Mouse (Mus musculus): Measurements from ENCODE around the gene 1600012H06Rik. TPM values are rescaled to one million over a fixed set of nuclear protein-coding genes. Genes with fewer than 3 reads are reported as not detected.

1600012H06Rik gene
- polyA plus RNA-seq, 1 experiment from 2014 or later = 43.5 TPM

DNA sequence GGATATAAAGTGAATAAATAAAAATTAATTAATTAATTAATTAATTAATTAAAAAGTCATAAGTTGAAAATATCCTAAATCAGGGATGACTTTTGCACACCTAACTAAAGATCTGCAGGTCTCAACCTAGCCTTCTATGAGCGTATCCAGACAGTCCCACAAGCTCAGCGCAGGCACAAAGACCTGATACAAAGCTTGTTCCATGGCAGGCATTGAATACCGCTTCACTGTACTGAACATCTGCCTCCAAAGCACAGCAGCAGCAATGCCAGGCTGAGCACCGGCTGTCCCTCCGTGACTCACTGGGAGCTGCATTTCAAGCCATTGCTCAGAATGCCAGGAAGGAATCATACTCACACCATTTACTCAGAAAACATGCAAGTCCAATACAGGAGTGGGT lies 32.2 kb upstream of the 1600012H06Rik start:
- ATAC-seq (ENCODE audit: low read depth) = no peak
- no peaks in the 10 kb centered on the region for H3K9me3 ChIP-seq (ENCODE audit: control insufficient read depth, low read length)
- no peak overlapping the region for H3K4me3 ChIP-seq (ENCODE audit: low read length)
- no peaks in the 10 kb centered on the region for H3K4me1 ChIP-seq (replicated peaks; ENCODE audit: control insufficient read depth, insufficient read depth, low read length)
- H3K27ac ChIP-seq (ENCODE audit: low read length) = no peak overlapping the region
- WGBS = 91% methylated on average over 5 of the region's 5 CpGs
- H3K4me2 ChIP-seq (ENCODE audit: low read depth, low read length) = no peak overlapping the region
- no peaks in the 10 kb centered on the region for H3K36me3 ChIP-seq (ENCODE audit: control insufficient read depth, insufficient read depth, low read length)
- H3K27me3 ChIP-seq (ENCODE audit: control insufficient read depth, insufficient read depth, low read depth, low read length) = no peaks in the 10 kb centered on the region; the same call in 1 of the 2 replicates
- no peak overlapping the region for H3K9ac ChIP-seq (ENCODE audit: low read length)

DNA sequence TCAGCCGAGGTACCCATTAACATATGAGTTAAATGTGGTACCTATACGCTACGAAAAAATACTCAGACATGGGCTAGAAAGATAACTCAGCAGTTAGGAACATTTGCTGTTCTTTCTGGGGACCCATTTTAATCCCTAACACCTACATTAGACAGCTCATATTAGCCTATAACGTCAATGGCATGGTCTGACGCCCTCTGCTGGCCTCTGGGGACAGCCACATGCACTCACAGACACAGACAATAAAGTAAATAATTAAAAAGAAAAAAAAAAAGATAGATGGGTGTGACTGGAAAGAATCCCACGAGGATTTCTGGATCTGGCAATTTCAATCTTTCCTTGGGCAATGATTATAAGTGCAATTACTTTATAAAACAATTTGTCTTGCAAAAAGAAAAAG lies 30.6 kb upstream of the 1600012H06Rik start:
- ATAC-seq (ENCODE audit: low read depth) = no peak
- H3K27ac ChIP-seq (ENCODE audit: low read length) = no peak overlapping the region
- H3K27me3 ChIP-seq (ENCODE audit: control insufficient read depth, insufficient read depth, low read depth, low read length) = no peaks in the 10 kb centered on the region
- no peak overlapping the region for H3K4me3 ChIP-seq (ENCODE audit: low read length)
- H3K36me3 ChIP-seq (ENCODE audit: control insufficient read depth, insufficient read depth, low read length) = no peaks in the 10 kb centered on the region
- H3K9me3 ChIP-seq (ENCODE audit: control insufficient read depth, low read length) = no peaks in the 10 kb centered on the region
- WGBS = 46% methylated on average over 6 of the region's 6 CpGs
- no peaks in the 10 kb centered on the region for H3K4me1 ChIP-seq (replicated peaks; ENCODE audit: control insufficient read depth, insufficient read depth, low read length)
- H3K4me2 ChIP-seq (ENCODE audit: low read depth, low read length) = no peak overlapping the region
- H3K9ac ChIP-seq (ENCODE audit: low read length) = no peak overlapping the region

DNA sequence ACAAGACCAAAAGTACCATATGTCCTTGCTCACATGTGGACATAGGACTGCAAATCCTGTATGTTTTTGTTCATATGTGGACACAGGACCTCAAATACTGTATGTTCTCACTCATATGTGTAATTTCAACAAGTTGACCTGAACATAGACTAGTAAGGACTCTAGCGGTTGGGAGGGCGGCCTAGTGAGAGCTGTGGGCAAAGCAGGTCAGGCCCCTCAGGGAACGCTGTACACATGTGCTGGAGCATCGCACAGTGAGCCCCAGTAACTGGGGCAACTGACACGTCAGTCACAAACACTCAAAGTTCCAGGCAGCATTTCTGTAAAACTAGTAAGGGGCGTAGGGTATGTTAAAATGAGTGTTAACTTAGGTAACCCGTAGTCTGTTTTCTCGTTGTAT lies 30.0 kb upstream of the 1600012H06Rik start:
- Histone ChIP-seq H3K27me3 (ENCODE audit: control insufficient read depth, insufficient read depth, low read depth, low read length) (no peaks in the 10 kb centered on the region), H3K9ac (ENCODE audit: low read length) (no peak overlapping the region), H3K9me3 (ENCODE audit: control insufficient read depth, low read length) (no peaks in the 10 kb centered on the region), H3K4me1 (replicated peaks; ENCODE audit: control insufficient read depth, insufficient read depth, low read length) (no peaks in the 10 kb centered on the region), H3K27ac (ENCODE audit: low read length) (no peak overlapping the region), H3K4me3 (ENCODE audit: low read length) (no peak overlapping the region), H3K4me2 (ENCODE audit: low read depth, low read length) (no peak overlapping the region), H3K36me3 (ENCODE audit: control insufficient read depth, insufficient read depth, low read length) (no peaks in the 10 kb centered on the region)
- ATAC-seq (ENCODE audit: low read depth) = no peak
- WGBS = 83% methylated on average over 8 of the region's 8 CpGs

DNA sequence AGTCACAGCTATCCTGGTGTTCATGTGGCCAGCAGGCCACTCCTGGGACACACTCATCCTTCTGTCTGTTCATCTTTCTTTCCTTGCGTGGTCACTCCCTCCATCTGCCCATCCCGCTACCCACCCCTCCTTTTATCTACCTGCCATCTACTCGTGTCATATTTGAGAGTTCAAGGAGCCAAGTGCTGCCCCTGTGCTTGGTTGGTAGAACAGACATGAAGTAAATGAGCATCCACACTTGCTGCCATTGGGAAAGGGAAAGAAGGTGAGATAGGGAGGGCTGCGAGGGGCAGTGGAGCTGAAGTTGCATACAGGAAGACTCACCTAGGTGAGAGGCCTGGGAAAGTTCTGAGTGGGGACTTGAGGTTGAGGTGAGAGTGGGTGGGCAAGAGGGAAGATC lies 28.6 kb upstream of the 1600012H06Rik start:
- no peak for ATAC-seq (ENCODE audit: low read depth)
- no peaks in the 10 kb centered on the region for H3K36me3 ChIP-seq (ENCODE audit: control insufficient read depth, insufficient read depth, low read length)
- no peak overlapping the region for H3K9ac ChIP-seq (ENCODE audit: low read length)
- no peaks in the 10 kb centered on the region for H3K27me3 ChIP-seq (ENCODE audit: control insufficient read depth, insufficient read depth, low read depth, low read length)
- H3K9me3 ChIP-seq (ENCODE audit: control insufficient read depth, low read length) = no peaks in the 10 kb centered on the region
- H3K27ac ChIP-seq (ENCODE audit: low read length) = no peak overlapping the region
- H3K4me3 ChIP-seq (ENCODE audit: low read length) = no peak overlapping the region
- H3K4me2 ChIP-seq (ENCODE audit: low read depth, low read length) = no peak overlapping the region
- 78% methylated on average over 4 of the region's 4 CpGs for WGBS
- no peaks in the 10 kb centered on the region for H3K4me1 ChIP-seq (replicated peaks; ENCODE audit: control insufficient read depth, insufficient read depth, low read length)

DNA sequence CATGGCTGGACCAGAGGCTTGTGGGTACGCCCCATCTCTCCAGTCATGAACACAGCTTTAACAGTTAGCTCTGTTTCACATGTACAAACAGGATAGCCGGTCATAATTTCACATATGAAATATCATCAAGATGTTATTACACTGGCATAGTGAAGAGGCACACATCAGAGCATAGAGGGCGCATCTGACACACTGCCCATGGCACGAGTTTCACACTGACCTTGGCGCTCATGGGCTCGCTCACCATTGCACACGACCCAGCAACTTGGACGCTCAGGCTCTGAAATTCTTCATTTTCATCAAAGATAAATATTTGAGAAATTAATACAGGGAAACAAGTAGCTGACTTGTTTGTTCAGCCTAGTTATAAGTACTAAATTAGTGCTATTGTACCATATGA lies 25.1 kb upstream of the 1600012H06Rik start:
- no peaks in the 10 kb centered on the region for H3K27me3 ChIP-seq (ENCODE audit: control insufficient read depth, insufficient read depth, low read depth, low read length)
- no peak for ATAC-seq (ENCODE audit: low read depth)
- no peaks in the 10 kb centered on the region for H3K9me3 ChIP-seq (ENCODE audit: control insufficient read depth, low read length)
- H3K36me3 ChIP-seq (ENCODE audit: control insufficient read depth, insufficient read depth, low read length) = no peaks in the 10 kb centered on the region
- no peak overlapping the region for H3K4me2 ChIP-seq (ENCODE audit: low read depth, low read length)
- no peak overlapping the region for H3K9ac ChIP-seq (ENCODE audit: low read length)
- H3K4me3 ChIP-seq (ENCODE audit: low read length) = no peak overlapping the region
- H3K27ac ChIP-seq (ENCODE audit: low read length) = no peak overlapping the region
- no peaks in the 10 kb centered on the region for H3K4me1 ChIP-seq (replicated peaks; ENCODE audit: control insufficient read depth, insufficient read depth, low read length)
- WGBS = 73% methylated on average over 8 of the region's 8 CpGs

DNA sequence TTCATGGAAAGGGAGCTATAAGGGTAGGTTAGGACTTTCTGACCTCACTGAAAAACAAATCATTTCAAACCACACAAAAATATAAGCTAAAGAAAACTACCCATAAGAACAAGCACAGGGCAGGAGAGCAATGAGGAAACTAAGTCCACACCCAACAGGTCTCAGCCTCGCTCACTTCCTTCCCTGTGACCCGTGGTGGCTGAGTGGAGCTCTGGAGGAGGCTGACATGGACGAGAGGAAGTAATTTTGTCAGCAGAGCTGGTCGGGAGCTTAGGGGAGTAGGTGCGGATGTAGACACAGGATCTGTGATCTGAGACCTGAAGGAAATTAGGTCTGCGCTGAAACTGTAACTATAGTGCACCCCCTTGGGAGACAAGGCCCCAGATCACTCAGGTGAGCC lies 21.4 kb upstream of the 1600012H06Rik start:
- Histone ChIP-seq H3K4me1 (replicated peaks; ENCODE audit: control insufficient read depth, insufficient read depth, low read length) (no peaks in the 10 kb centered on the region), H3K9ac (ENCODE audit: low read length) (no peak overlapping the region), H3K27ac (ENCODE audit: low read length) (no peak overlapping the region), H3K27me3 (ENCODE audit: control insufficient read depth, insufficient read depth, low read depth, low read length) (no peaks in the 10 kb centered on the region), H3K9me3 (ENCODE audit: control insufficient read depth, low read length) (no peaks in the 10 kb centered on the region), H3K36me3 (ENCODE audit: control insufficient read depth, insufficient read depth, low read length) (no peaks in the 10 kb centered on the region), H3K4me2 (ENCODE audit: low read depth, low read length) (no peak overlapping the region), H3K4me3 (ENCODE audit: low read length) (no peak overlapping the region)
- WGBS = 44% methylated on average over 6 of the region's 6 CpGs
- ATAC-seq (ENCODE audit: low read depth) = no peak

DNA sequence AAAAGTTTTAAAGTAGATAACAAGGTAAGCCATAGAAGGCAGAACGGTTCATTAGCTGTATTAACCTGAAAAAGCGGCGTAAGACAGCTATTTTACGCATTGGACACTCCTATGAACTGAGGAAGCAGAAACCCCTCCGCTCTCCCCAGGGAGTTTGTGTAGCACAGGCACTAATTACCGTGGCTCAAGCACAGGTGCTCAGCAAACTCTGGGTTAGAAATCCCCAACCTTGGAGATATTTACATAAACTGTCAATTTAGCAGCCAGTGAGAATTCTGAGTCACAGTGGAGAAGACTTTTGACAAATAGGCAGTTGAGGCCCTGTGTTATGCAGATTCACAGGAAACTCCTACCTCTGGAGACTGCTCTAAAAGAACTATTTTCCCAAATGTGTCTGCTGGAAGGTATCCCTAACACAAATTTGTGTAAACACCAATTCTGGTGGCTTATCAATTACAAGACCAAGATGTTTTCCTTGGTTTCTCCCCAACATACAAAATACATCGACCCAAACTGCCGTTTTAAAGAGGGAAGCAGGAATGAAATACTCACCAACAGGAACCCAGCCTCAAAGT lies 15.3 kb upstream of the 1600012H06Rik start:
- Histone ChIP-seq H3K27ac (ENCODE audit: low read length) (no peak overlapping the region), H3K4me2 (ENCODE audit: low read depth, low read length) (no peak overlapping the region), H3K27me3 (ENCODE audit: control insufficient read depth, insufficient read depth, low read depth, low read length) (no peaks in the 10 kb centered on the region), H3K9ac (ENCODE audit: low read length) (no peak overlapping the region), H3K4me3 (ENCODE audit: low read length) (no peak overlapping the region), H3K4me1 (replicated peaks; ENCODE audit: control insufficient read depth, insufficient read depth, low read length) (no peaks in the 10 kb centered on the region), H3K36me3 (ENCODE audit: control insufficient read depth, insufficient read depth, low read length) (no peaks in the 10 kb centered on the region), H3K9me3 (ENCODE audit: control insufficient read depth, low read length) (no peaks in the 10 kb centered on the region)
- 72% methylated on average over 8 of the region's 8 CpGs for WGBS
- ATAC-seq (ENCODE audit: low read depth) = no peak

DNA sequence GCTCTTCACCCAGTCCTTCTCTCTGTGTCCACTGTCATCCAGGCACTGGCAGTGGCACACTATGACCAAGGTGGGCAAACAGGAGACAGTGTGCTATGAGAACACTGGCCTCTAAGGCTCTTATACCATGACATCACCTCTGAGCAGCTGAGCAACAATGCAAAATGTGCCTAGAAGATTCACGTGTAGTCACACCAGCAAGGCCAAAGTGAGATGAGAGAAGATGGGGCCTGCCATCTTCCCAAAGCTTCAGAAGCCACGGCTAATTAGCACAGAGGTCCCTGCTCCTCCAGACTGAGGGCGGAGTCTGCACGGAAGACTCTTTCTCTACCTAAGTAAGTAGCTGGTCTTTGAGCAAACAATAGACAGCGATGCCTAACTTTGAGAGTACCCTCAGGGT lies 14.4 kb upstream of the 1600012H06Rik start:
- WGBS = 61% methylated on average over 5 of the region's 5 CpGs
- Histone ChIP-seq H3K9me3 (ENCODE audit: control insufficient read depth, low read length) (no peaks in the 10 kb centered on the region), H3K27ac (ENCODE audit: low read length) (no peak overlapping the region), H3K36me3 (ENCODE audit: control insufficient read depth, insufficient read depth, low read length) (no peaks in the 10 kb centered on the region), H3K4me3 (ENCODE audit: low read length) (no peak overlapping the region), H3K9ac (ENCODE audit: low read length) (no peak overlapping the region), H3K27me3 (ENCODE audit: control insufficient read depth, insufficient read depth, low read depth, low read length) (no peaks in the 10 kb centered on the region), H3K4me1 (replicated peaks; ENCODE audit: control insufficient read depth, insufficient read depth, low read length) (no peaks in the 10 kb centered on the region), H3K4me2 (ENCODE audit: low read depth, low read length) (no peak overlapping the region)
- ATAC-seq (ENCODE audit: low read depth) = no peak

DNA sequence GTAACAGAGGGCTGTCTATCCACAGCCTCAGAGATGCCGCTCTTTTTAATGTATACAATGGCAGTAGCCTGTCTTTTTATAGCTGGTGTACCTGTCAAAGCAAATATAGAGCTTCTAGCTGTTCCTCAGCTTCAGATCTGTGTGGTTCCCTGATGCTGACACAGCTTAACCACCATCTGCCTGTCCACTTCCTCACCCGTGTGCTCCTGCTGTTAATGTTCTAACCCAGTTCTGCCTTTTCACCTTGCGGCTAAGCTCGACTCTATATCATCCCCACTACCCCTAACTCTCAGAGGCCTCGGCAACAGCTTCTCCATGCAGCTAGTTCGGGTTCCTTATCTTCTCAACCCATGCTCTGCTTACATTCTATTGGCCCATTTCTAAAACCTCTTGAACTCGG lies 12.3 kb upstream of the 1600012H06Rik start:
- no peak overlapping the region for H3K4me2 ChIP-seq (ENCODE audit: low read depth, low read length)
- H3K9me3 ChIP-seq (ENCODE audit: control insufficient read depth, low read length) = no peaks in the 10 kb centered on the region
- H3K27ac ChIP-seq (ENCODE audit: low read length) = no peak overlapping the region
- no peaks in the 10 kb centered on the region for H3K27me3 ChIP-seq (ENCODE audit: control insufficient read depth, insufficient read depth, low read depth, low read length)
- H3K9ac ChIP-seq (ENCODE audit: low read length) = no peak overlapping the region
- no peaks in the 10 kb centered on the region for H3K36me3 ChIP-seq (ENCODE audit: control insufficient read depth, insufficient read depth, low read length)
- no peak for ATAC-seq (ENCODE audit: low read depth)
- H3K4me1 ChIP-seq (replicated peaks; ENCODE audit: control insufficient read depth, insufficient read depth, low read length) = no peaks in the 10 kb centered on the region
- WGBS = 68% methylated on average over 7 of the region's 7 CpGs
- no peak overlapping the region for H3K4me3 ChIP-seq (ENCODE audit: low read length)

DNA sequence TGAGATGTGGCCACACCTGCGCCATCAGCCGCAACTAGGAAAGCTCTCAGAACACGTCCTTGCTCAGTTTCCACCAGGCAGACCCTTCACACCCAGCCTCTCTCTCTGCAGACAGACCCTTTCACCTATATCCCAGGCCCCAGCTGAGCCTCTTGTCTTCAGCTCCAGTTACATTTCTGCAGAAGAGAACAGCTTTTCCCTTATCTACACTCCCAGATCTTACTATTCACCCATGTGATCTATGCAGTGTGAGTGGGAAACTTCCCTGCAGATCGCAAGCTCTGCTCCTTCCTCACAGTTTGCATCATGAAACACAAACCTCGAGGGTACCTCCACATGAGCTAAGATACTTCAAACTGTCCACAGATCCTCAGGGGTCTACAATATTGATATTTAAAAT lies 11.5 kb upstream of the 1600012H06Rik start:
- WGBS = 73% methylated on average over 5 of the region's 5 CpGs
- H3K9ac ChIP-seq (ENCODE audit: low read length) = no peak overlapping the region
- H3K4me2 ChIP-seq (ENCODE audit: low read depth, low read length) = no peak overlapping the region
- no peaks in the 10 kb centered on the region for H3K27me3 ChIP-seq (ENCODE audit: control insufficient read depth, insufficient read depth, low read depth, low read length)
- H3K9me3 ChIP-seq (ENCODE audit: control insufficient read depth, low read length) = no peaks in the 10 kb centered on the region
- no peak overlapping the region for H3K27ac ChIP-seq (ENCODE audit: low read length)
- no peaks in the 10 kb centered on the region for H3K4me1 ChIP-seq (replicated peaks; ENCODE audit: control insufficient read depth, insufficient read depth, low read length)
- H3K4me3 ChIP-seq (ENCODE audit: low read length) = no peak overlapping the region
- H3K36me3 ChIP-seq (ENCODE audit: control insufficient read depth, insufficient read depth, low read length) = no peaks in the 10 kb centered on the region
- ATAC-seq (ENCODE audit: low read depth) = no peak
